ENCODE assay signal across 24 mouse cellular contexts in the genomic region with DNA sequence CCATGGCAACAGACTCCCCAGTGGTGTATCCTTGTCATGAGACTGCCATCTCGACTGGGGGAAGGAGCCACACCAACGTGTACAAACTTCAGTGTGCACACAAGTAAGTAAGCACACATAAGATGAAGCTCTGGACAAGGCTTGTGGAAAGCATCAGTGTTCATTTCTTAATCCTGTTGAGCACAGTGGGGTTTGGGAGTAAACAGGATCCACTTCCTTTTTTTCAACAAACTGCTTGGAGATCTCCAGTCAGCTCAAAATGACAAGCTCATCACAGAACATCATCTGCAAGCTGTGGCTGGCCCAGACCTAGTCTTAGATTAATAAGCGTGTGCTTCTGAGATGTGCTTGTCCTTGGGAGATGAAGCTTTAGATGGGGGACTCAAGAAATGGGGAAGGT.
"Had no signal": no experiment of that assay in that cellular context is flagged by ENCODE, and none has a peak within 500 bp of the region (broad histone marks: within the 10 kb centered on the region; RNA-seq: fewer than 3 reads in every experiment).

No protein-coding gene starts in this region.

- H3K27ac ChIP-seq: heart, embryonic 10.5 days; hindbrain, embryonic 13.5 days; hindbrain, embryonic 15.5 days; hindbrain, postnatal 0 days; kidney, embryonic 15.5 days; kidney, postnatal 0 days; limb, embryonic 13.5 days; limb, embryonic 15.5 days; liver, embryonic 13.5 days had no signal

- ATAC-seq: hindbrain, postnatal 0 days; intestine, embryonic 16.5 days had no signal

- DNase-seq: gastrocnemius, postnatal 10 days; gastrocnemius, postnatal 25 days; heart, adult 18-20 months; heart, postnatal 10 days; heart, postnatal 36 days; kidney, adult 11 months; kidney, adult 2 months; kidney, adult 9 months; kidney, postnatal 14 days; kidney, postnatal 36 days; layer of hippocampus, adult 9-11 months; layer of hippocampus, postnatal 36 days; left cerebral cortex, postnatal 4 days; liver, embryonic 13.5 days had no signal

- H3K4me1 ChIP-seq: heart, embryonic 10.5 days; hindbrain, embryonic 13.5 days; hindbrain, embryonic 15.5 days; kidney, embryonic 15.5 days; limb, embryonic 15.5 days; liver, embryonic 13.5 days had no signal

- H3K4me3 ChIP-seq: heart, embryonic 10.5 days; heart, embryonic 12.5 days; hindbrain, embryonic 13.5 days; hindbrain, embryonic 15.5 days; kidney, embryonic 15.5 days; limb, embryonic 13.5 days; limb, embryonic 15.5 days; liver, embryonic 13.5 days had no signal
